Mouse (Mus musculus) heart, adult 11 months (tissue): Measurements from ENCODE around the gene Wdr45b.
A peak's percentile ranks its signal among the peaks of the same experiment; 100 is the strongest.
"Not testable (repeated sequence)": the region's sequence is repeated elsewhere in the genome, so short reads cannot be mapped to it uniquely, and the experiment has no call there.

Experiments used
- DNase-seq: peaks from one replicate; pipeline ENCODE4 v3.0.0; 2022

Gene Wdr45b

DNA sequence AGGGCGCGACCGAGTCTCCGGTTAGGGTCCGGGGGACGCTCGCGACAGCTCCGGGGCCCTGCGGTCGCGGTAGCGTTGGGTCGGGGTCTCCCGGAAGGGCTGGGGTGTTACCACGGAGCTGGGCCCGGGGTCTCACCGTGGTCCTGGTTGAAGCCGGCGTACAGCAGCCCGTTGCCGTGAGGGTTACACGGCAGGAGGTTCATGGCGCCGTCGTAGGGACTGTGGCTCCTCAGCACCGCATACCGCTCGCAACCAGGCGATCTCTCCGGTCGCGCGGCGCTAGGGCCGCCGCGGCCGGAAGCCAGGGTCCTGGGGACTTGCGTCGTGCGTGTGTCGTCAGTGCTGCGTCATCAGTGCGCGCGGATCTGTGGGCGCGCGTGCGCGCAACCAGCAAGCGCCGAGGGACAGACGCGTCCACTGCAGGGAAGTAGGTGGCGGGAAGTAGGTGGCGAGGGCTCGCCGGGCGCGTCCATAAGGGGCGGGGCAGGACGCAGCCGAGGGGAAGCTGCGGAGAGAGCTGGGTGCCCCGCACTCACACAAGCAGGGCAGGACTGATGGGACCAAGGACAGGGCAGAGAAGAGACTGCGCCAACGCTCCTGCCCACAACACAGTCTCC lies at the start of gene Wdr45b:
Wdr45b (minus strand) TSS at position 355 of the 617 bp plus-strand sequence.
- peak; percentile 100 for DNase-seq

DNA sequence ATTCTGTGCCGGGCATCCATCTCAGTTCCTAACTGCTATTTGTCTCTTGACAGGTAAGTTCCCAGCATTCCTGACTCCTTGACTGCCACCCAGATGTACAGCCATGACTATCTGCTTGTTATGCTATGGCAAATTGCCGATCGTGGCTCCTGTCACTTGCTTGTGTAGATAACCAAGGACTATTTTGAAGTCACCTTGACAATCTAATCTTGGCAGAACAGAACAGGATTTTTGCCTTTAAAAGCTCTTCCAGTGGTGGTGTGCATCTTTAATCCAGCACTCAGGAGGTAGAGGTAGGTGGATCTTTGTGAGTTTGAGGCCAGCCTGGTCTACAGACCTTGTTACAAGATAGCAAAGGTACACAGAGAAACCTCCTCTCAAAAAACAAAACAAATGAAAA lies 38.2 kb upstream of the Wdr45b start:
- peak; percentile 31 for DNase-seq

DNA sequence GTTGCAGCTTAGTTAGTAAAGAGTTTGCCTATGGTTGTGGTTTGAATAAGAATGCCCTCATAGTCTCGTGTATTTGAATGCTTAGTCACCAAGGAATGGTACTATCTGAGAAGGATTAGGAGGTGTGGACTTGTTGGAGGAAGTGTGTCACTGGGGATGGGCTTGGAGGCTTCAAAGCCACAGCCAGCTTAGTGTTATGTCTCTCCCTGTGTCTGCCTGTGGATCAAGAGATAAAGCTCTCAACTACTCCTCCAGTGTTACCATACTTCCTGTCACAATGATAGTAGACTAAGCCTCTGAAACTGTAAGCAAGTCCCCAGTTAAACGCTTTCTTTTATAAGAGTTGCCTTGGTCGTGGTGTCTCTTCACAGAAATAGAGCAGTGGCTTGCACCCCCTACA lies 36.5 kb upstream of the Wdr45b start:
- DNase-seq: no peak

DNA sequence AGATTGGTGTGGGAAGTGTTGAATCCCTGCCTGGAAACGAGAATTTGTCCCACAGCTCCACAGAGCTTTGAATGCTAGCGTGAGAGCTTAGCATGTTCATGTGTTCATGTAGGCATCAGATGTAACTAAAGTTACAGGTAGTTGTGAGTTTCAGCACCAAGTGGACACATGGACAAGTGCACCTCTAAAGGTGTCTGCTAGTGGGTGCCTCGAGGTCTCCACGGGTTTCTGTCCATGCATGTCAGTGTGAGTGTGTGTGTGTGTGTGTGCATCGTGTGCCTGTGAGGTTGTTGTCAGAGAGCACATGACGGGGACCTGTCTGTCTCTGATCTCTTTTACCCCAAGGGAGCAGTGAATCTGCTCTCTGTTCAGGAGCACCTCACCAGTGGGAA lies 34.3 kb upstream of the Wdr45b start:
- DNase-seq: no peak

DNA sequence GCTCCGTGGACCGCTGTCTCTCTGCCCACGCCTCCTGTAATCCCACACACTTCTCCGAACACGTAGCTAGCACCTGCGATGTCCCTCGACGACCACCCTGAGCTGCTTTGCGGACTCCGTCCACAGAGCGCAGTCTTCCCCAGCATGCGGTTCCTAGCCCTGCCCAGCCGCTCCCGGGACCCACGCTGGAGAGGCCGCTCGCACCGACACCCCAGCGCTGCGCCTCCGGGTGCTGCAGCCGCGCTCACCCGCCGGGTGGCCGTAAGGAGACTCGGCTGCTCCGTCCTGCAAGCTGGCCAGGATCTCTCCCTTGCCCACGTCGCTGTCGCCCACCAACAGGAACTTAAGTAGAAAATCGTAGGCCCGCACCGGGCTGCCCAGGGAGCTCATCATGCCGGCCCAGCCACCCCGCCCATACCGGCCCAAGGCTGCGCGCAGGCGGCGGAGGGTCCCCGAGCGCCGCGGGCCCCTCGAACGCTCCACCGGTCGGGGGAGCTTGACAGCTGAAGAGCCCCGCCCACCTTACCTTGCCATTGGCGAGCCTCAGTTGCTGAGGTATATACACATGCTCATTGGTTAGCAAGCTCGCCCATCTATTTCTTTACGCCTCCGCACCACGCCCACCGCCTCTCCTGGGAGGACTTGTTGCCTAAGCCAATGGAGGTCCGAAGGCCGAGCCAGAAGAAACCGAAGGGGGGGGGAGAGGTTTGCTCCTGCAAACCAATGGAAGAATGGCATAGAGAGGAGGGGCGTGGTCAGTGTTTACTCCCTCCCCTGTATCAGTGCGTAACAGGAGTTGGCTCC lies 33.7 kb upstream of the Wdr45b start, which contains the start of gene Rab40b:
Rab40b (minus strand) TSS at position 502 of the 804 bp plus-strand sequence.
- peak; percentile 100 for DNase-seq

DNA sequence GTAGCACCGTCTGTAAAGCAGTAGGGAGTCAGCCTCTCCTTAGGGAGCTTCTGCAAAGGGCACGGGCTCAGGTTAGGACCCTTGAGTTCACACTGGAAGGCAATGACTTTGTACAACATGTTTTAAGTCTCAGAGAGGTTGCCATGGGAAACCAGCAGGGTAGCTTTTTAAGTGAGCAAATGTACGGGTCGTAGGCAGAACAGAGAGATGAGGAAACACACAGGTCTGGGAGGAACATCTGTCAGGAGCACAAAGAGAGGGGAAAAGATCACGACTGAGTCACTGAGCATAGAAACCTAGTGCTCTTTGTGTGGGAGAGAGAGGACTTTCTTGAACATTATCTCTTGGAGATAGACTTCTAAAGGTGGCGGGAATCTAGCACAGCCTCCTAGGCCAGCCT lies 26.0 kb upstream of the Wdr45b start:
- no peak for DNase-seq

DNA sequence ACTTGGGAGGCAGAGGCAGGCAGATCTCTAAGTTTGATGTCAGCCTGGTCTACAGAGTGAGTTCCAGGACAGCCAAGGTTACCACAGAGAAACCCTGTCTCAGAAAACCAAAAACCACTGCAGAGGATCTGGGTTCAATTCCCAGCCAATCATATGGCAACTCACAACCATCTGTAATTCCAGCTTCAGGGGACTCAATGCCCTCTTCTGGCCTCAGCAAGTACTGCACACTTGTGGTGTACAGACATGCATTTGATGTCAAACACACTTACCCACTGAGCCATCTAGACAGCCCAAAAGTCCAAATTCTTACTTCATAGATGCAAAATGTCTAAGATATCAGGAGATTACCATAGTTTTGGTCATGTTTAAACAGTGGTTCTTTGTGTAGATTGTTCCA lies 24.4 kb upstream of the Wdr45b start:
- DNase-seq: no peak

DNA sequence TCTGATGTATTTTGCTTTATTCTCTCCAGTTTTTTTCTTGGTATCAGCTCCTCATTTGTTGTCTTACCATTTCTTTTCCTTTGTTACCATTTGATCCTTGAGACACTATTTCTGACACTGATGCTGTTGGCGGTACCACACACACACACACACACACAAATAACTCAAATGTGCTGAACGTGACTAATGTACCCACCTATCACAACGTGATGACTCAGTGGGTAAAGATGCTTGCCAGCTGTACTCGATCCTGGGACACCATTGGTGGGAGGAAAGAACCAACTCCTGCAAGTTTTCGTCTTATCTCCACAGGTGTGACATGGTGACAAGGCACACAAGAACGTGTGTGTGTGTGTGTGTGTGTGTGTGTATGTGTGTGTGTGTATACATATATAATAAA lies 19.1 kb upstream of the Wdr45b start:
- DNase-seq: peak; percentile 34

DNA sequence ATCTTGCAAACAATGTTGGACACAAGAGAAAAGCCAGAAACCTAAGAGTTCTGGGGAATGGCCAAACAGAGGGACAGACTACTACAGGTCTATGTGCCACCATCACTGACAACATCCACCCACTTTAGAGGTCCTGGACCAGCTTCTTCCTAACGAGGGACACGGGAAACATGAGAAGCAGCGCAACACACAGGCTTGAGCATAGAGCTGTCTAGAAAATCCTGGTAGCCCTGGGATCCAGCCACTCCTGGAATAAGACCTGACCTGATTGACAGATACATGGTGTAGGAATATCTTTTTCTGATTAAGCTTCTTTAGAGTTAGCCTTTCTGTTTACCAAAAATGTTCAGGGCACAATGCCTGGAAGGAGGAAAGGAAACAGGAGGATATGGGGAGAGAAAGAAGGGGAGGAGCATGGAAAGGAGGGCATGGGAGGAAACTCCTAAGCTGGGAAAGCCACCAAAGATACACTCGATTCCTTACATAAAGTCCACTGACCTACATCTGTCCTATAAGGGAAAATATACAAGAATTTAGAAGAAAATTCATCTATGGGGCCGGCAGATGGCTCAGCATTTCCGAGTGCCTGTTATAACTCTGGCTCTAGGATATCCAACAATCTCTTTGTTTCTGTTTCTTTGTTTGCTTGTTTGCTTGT lies 16.2 kb upstream of the Wdr45b start:
- DNase-seq: peak; percentile 70

DNA sequence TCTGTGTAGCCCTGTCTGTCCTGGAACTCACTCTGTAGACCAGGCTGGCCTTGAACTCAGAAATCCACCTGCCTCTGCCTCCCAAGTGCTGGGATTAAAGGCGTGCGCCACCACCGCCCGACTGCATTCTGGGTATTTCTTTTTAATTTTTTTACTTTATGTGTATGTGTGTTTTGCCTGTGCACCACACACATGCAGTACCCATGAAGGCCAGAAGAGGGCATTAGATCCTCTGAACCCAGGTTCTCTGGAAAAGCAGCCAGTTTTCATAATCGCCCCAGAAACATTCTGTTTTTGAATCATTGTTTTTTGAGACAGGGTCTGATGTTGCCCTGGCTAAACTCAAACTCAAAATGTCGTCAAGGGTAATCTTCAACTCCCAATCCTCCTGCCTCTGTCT lies 15.4 kb upstream of the Wdr45b start:
- DNase-seq: peak; percentile 81

DNA sequence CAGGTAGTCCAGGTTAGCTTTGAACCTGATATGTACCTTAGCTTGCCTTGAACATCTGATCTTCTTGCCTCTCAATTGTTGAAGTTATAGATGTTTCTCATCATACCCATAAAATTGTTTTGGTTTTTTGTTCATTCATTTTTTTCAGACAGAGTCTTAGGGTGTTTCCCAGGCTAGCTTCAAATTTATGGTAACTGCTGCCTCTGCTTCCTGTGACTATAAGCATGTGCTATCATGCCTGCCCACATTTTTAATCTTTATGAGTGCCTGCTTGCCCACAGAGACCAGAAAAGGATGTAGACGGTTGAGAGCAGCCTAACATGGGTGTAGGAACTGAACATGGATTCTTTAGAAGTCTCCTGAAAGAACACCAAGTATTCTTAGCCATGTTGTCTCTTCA lies 14.5 kb upstream of the Wdr45b start:
- no peak for DNase-seq

DNA sequence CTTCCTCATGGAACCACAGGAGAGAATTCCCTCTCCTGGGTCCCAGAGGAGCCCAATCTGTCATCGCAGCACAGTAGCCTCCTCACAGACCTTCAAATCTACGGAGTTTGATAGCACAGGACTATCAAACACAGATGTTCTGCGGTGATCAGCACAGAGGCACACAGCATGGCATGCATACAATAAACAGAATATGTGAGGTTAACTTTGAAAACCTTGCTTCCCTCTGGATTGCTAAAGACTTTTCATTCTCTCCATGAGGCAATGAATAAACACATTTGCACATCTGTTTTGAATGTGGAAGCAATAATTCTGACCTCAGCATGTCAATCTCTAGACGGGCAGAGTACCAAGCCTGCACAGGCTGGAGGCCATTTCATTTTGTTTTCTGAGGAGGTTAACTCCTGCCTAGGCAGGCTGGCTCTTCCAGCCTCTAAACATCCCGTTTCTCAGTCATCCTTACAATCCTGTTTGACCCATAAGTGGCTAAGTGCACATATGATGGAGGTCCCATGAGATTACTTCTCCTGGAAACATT lies 13.0 kb upstream of the Wdr45b start:
- DNase-seq: no peak

DNA sequence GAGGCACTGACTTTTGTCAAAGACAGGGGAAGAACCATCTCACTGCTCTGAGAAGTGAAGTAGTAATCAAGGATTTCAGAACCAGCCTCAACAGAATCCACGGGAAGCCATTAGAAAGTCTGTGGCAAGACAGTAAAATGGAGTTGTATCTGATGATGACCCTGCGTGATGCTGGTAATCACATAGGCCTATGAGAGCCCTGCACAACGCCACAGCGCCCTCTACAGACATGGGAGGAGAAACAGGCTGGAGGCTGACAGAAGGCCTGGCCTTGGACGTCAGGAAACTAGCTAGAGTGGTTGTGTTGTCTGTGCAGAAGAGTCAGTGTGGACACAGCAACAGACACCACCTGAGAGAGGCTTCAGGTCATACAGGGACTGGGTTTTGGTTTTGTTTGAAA lies 8.0 kb upstream of the Wdr45b start:
- DNase-seq: peak; percentile 91

DNA sequence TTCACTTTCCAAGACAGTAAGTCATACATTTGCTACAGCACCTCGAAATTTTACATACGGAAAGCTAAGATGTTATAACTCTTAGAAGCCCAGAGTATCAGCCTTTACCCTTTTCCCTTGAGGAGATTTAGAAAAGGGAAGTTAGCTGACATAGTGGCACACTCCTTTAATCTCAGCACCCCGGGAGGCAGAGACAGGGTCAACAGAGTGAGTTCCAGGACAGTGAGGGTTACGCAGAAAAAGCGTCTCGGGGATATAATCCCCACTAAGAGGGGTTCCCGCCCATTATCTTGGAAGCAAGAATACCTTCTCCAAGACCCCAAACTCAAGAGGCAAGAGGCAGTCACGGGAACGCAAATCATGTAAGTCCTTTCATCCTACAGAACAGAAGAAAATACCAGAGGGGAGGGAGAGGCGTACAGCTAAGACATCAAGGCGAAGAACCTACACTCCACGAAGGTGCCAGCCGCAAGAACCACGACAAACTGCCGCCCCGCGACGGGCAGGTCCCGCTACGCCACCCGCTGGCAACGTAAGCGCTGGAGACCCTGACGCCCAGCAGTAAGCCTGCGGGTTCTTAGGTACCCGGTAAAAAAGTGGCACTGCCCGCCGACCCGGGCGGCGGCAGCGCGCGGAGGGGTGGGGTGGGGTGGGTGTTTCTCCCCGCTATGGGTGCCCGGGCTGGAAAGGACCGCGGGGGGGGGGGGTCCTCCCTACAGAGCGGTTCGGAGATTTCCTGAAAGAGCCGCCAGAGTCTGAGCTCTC lies 737 bp downstream of the Wdr45b start:
- DNase-seq: peak; percentile 87

DNA sequence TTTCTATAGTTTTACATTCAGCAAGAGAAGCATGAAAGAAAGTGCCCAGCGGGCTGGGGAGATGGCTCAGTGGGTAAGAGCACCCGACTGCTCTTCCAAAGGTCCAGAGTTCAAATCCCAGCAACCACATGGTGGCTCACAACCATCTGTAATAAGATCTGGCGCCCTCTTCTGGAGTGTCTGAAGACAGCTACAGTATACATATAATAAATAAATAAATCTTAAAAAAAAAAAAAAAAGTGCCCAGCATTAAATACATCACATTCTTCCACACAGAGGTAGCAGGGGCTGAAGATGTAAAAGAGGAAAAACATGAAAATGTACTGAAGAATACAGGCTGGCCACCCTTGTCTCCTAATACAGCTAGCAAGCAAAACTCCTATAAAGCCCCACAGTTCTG lies 5.5 kb downstream of the Wdr45b start:
- not testable (repeated sequence) for DNase-seq

DNA sequence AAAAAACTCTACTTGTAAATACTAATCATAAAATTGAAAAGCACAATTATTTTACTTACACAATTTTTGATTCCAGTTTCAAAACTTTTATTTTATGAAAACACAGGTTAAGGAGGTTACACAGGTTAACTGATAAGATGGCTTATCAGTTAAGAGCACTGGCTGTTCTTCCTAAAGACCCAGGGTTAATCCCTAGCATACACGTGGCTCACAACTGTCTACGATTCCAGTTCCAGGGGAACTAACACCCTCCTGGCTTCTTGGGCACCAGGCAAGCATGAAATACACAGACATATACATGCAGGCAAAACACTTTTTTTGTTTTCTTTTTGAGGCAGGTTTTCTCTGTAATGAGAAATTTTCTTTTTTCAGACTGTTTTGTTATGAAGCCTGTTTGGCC lies 6.1 kb downstream of the Wdr45b start:
- DNase-seq: no peak

DNA sequence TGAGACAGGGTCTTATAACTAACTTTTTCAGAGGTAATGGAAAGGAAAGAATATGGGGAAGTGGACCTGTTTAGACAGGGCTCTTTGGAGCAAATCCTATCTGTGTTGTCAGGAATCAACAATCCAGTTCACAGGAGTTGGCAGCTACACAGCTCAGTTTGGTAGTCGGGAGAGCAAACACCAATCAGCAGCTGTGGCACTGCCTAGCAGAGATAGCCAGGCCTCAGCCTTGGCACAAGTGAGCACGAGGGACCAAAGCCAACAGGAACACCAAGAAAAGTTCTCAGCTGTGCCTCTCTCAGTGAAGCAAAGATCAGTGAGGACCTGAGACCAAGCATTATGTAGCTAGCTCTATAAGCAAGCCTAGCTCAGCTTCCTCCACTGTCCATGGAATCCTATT lies 7.2 kb downstream of the Wdr45b start:
- peak; percentile 94 for DNase-seq

DNA sequence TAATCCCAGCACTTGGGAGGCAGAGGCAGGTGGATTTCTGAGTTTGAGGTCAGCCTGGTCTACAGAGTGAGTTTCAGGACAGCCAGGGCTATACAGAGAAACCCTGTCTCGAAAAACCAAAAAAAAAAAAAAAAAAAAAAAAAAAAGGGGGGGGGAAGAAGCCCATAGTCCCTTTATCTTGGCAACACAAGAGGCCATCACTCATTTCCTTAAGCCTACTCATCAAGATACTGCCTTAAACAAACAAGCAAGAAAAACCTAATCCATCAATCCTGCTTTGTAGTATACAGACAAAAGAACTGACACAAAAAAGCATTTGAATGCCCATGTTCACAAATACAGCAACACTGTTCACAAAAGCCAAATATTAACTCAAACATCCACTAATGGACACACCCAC lies 11.8 kb downstream of the Wdr45b start:
- not testable (repeated sequence) for DNase-seq

DNA sequence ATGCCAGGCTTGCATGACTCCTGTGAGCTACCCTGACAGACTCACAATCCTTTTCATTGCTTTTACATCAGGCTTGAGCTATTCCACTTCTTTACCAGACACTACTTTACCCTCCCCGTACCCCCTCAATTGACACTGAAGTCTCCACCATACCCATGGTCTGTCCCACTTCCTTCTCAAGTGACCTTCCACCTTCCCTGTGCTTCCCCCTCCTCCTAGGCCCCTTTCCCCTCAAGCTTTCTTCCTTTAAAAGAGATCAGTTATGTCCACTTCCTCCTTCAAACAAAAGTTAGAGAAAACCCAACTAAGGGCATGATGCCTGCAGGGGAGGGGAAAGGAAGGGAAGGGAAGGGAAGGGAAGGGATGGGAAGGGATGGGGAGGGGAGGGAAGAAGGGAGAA lies 14.0 kb downstream of the Wdr45b start:
- DNase-seq: peak; percentile 27

DNA sequence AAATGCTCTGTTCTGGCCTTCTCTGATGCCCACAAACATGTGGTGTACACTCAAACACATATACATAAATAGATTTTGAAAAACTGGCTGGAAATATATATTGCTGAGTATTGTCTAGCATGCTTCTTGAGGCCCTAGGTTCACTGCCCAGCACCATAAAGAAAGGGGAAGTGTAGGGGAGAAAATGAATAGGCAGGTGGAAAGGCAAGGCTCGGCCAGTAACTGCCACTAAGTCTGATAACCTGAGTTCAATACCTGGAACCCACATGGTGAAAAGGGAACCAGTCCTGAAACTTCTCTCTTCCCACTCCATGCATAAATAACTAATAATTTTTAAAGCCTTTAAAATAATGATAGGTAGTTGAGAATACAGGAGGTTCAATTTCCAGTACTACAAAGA lies 14.6 kb downstream of the Wdr45b start:
- DNase-seq: peak; percentile 9

DNA sequence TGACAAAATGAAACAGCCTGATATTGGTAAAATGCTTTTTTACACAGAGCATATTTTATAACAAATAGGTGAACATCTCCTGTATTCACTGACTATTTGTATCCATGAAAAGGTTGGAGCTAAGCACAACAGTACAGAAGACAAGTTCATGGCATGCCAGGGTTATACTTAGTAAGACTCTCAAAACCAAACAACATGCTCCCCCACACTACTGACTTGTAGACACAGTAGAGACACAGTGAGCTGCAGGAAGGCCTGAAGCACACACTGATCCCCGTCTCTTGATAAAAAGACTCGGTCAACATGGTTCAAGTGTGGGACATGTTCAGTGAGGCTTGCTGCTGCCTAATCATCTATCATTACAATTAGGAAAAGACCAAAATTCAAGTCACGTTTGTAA lies 22.6 kb downstream of the Wdr45b start:
- DNase-seq: peak; percentile 54

DNA sequence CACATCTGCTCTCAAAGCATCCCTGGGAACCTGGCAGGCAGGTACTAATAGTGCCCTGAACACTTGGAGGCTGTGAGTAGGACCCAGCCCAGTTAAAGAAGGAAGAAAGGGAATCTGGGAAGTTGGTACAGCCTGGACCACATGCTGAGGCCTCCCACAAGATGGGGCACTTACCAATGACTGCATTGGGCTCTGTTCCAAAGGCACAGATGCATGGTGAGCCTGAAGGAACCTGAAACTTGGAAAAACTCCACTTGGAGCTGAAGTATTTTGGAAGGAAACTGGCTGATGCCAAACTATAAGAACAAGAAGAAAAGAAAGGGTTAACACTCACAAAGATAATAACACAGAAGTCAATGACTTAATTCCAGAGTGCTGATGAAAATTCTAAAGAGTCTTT lies 25.6 kb downstream of the Wdr45b start:
- DNase-seq: peak; percentile 21

DNA sequence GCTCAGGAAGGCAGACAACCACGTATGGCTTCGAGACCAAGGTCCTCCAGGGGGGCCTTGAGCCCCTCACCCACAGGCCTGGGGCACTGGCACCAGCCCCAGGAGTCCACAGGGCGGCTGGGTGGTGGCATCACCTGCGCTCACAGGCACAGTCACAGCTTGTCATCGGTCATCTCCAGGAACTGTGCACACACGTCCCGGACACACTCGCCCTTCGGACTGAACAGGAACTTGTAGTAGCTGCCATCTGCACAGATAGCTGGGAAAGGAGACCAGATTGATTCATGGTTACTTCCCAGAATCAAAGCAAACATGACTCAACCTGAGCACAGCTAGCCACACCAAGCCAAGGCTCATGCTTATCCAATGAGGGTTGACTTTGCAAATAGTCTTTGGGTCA lies 26.0 kb downstream of the Wdr45b start:
- DNase-seq: peak; percentile 88
